Mouse (Mus musculus) heart, embryonic 13.5 days (tissue): ENCODE results near the gene Hps6. TPM values are rescaled to one million over a fixed set of nuclear protein-coding genes. Genes with fewer than 3 reads are reported as not detected.

Source experiments
- ATAC-seq: fragments of 200-750 bp; cut with Nextera tagmentation; 2 replicates; pipeline ENCODE4 v1.8.0; 2017; ENCODE audit warnings: moderate TSS enrichment; ENCODE audit not compliant: insufficient number of reproducible peaks, low FRiP score, low TSS enrichment; ENCODE audit errors: extremely low read depth
- H3K27ac ChIP-seq: fragments of 300-500 bp; sonication (generic); replicated peaks from 2 replicates; pipeline ENCODE4 v1.5.1; 2015; ENCODE audit warnings: moderate library complexity, mild to moderate bottlenecking, inconsistent platforms
- H3K27me3 ChIP-seq: fragments of 300-500 bp; sonication (generic); replicated peaks from 2 replicates; pipeline ENCODE4 v1.6.1; 2015; ENCODE audit warnings: mild to moderate bottlenecking, inconsistent platforms
- H3K36me3 ChIP-seq: fragments of 300-500 bp; sonication (generic); 2 replicates; pipeline ENCODE4 v1.6.1; 2015; ENCODE audit warnings: mild to moderate bottlenecking, inconsistent platforms
- H3K4me1 ChIP-seq: fragments of 300-500 bp; sonication (generic); 2 replicates; pipeline ENCODE4 v1.6.1; 2015; ENCODE audit warnings: inconsistent platforms
- H3K4me2 ChIP-seq: fragments of 300-500 bp; sonication (generic); 2 replicates; pipeline ENCODE4 v1.6.1; 2015; ENCODE audit warnings: inconsistent platforms, mild to moderate bottlenecking, moderate library complexity
- H3K4me3 ChIP-seq: fragments of 300-500 bp; sonication (generic); 2 replicates; pipeline ENCODE4 v1.5.1; 2015; ENCODE audit warnings: moderate library complexity, mild to moderate bottlenecking, inconsistent platforms
- H3K9ac ChIP-seq: fragments of 300-500 bp; sonication (generic); 2 replicates; pipeline ENCODE4 v1.6.1; 2015; ENCODE audit warnings: inconsistent platforms, mild to moderate bottlenecking, moderate library complexity
- H3K9me3 ChIP-seq: fragments of 300-500 bp; sonication (generic); 2 replicates; pipeline ENCODE4 v1.6.1; 2016; ENCODE audit warnings: inconsistent platforms
- WGBS: fragments of 180-500 bp; shearing (Covaris S2); methylation state at CpG from one replicate; pipeline ENCODE4 v1.1.7; 2015; ENCODE audit warnings: mixed read lengths; 5-methylcytosine and 5-hydroxymethylcytosine counted together
- polyA plus RNA-seq: library from polyadenylated mRNA; unstranded; fragments of >200 nt; fragmentation: Nextera tagmentation; extraction: Ambion mirVana; gene quantifications from 2 replicates; pipeline ENCODE4 v1.2.1, GENCODE M21; 2015

The Hps6 gene
- polyA plus RNA-seq, 1 experiment from 2014 or later, result 6.3 TPM

- 88% methylated on average over 10 of the region's 10 CpGs for WGBS
- Histone ChIP-seq H3K36me3 (peaks cover 54% of the 10 kb centered on the region), H3K4me1 (peaks cover 20% of the 10 kb centered on the region), H3K4me2 (no peak overlapping the region), H3K4me3 (no peak overlapping the region), H3K9ac (no peak overlapping the region), H3K9me3 (peaks cover 5% of the 10 kb centered on the region; the same call in 1 of the 2 replicates), H3K27me3 (no peaks in the 10 kb centered on the region), H3K27ac (no peak overlapping the region)
- ATAC-seq, result no peak
These were observed 27.1 kb downstream of the Hps6 start for GRCm38 (mm10) chr19:46030196-46030983.

GRCm38 (mm10) chr19:46031689-46032432 lies 28.6 kb downstream of the Hps6 start:
- Histone ChIP-seq H3K4me3 (no peak overlapping the region), H3K27me3 (no peaks in the 10 kb centered on the region), H3K36me3 (peaks cover 68% of the 10 kb centered on the region), H3K4me1 (peaks cover 21% of the 10 kb centered on the region), H3K27ac (0 out of 2 replicates have a peak overlapping the region, but pooled peaks have one; percentile 8), H3K9ac (no peak overlapping the region), H3K4me2 (no peak overlapping the region), H3K9me3 (peaks cover 5% of the 10 kb centered on the region; the same call in 1 of the 2 replicates)
- WGBS, result 75% methylated on average over 9 of the region's 9 CpGs
- no peak for ATAC-seq

- no peaks in the 10 kb centered on the region for H3K27me3 ChIP-seq
- WGBS, result 85% methylated on average over 26 of the region's 26 CpGs
- ATAC-seq, result no peak
These were observed 29.6 kb downstream of the Hps6 start for GRCm38 (mm10) chr19:46032731-46033510.

GRCm38 (mm10) chr19:46033911-46034310 lies 30.6 kb downstream of the Hps6 start:
- Histone ChIP-seq H3K27me3 (no peaks in the 10 kb centered on the region), H3K9ac (no peak overlapping the region), H3K4me3 (no peak overlapping the region), H3K4me2 (no peak overlapping the region), H3K36me3 (peaks cover 68% of the 10 kb centered on the region), H3K4me1 (peaks cover 30% of the 10 kb centered on the region), H3K27ac (no peak overlapping the region), H3K9me3 (peaks cover 5% of the 10 kb centered on the region; the same call in 1 of the 2 replicates)
- WGBS, result 93% methylated on average over 11 of the region's 11 CpGs
- no peak for ATAC-seq

More at GRCm38 (mm10) chr19:46032731-46033510, 29.6 kb downstream of the Hps6 start:
- Histone ChIP-seq H3K9ac (no peak overlapping the region), H3K4me1 (peaks cover 21% of the 10 kb centered on the region), H3K4me3 (no peak overlapping the region), H3K36me3 (peaks cover 68% of the 10 kb centered on the region), H3K27ac (no peak overlapping the region), H3K4me2 (no peak overlapping the region), H3K9me3 (peaks cover 5% of the 10 kb centered on the region; the same call in 1 of the 2 replicates)

- ATAC-seq, result no peak
- Histone ChIP-seq H3K27ac (no peak overlapping the region), H3K36me3 (peaks cover 57% of the 10 kb centered on the region), H3K4me3 (0 out of 2 replicates have a peak overlapping the region, but pooled peaks have one; percentile 91), H3K9ac (no peak overlapping the region), H3K27me3 (no peaks in the 10 kb centered on the region), H3K4me1 (peaks cover 43% of the 10 kb centered on the region), H3K9me3 (no peaks in the 10 kb centered on the region), H3K4me2 (peak overlapping the region; percentile 90)
- 88% methylated on average over 13 of the region's 13 CpGs for WGBS
These were observed 32.7 kb downstream of the Hps6 start for GRCm38 (mm10) chr19:46035971-46036370.

GRCm38 (mm10) chr19:46036477-46037242 lies 33.4 kb downstream of the Hps6 start:
- peak overlapping the region; percentile 91 for H3K4me3 ChIP-seq
- H3K9ac ChIP-seq, result peak overlapping the region; percentile 96
- H3K36me3 ChIP-seq, result peaks cover 51% of the 10 kb centered on the region
- no peak for ATAC-seq
- 66% methylated on average over 13 of the region's 13 CpGs for WGBS
- H3K27me3 ChIP-seq, result no peaks in the 10 kb centered on the region
- H3K4me2 ChIP-seq, result peak overlapping the region; percentile 90
- H3K9me3 ChIP-seq, result no peaks in the 10 kb centered on the region
- H3K27ac ChIP-seq, result peak overlapping the region; percentile 99
- peaks cover 49% of the 10 kb centered on the region for H3K4me1 ChIP-seq

GRCm38 (mm10) chr19:46037243-46037924 lies 34.1 kb downstream of the Hps6 start:
- peak overlapping the region; percentile 99 for H3K27ac ChIP-seq

GRCm38 (mm10) chr19:46037925-46038850 lies 34.9 kb downstream of the Hps6 start:
- peak overlapping the region; percentile 90 for H3K4me2 ChIP-seq
- ATAC-seq, result no peak
- peaks cover 65% of the 10 kb centered on the region for H3K4me1 ChIP-seq
- no peaks in the 10 kb centered on the region for H3K9me3 ChIP-seq
- 13% methylated on average over 13 of the region's 13 CpGs for WGBS
- H3K9ac ChIP-seq, result peak overlapping the region; percentile 96
- no peaks in the 10 kb centered on the region for H3K27me3 ChIP-seq
- peak overlapping the region; percentile 99 for H3K27ac ChIP-seq
- H3K4me3 ChIP-seq, result peak overlapping the region; percentile 91
- H3K36me3 ChIP-seq, result peaks cover 36% of the 10 kb centered on the region

More at GRCm38 (mm10) chr19:46037243-46037924, 34.1 kb downstream of the Hps6 start:
- H3K9me3 ChIP-seq, result no peaks in the 10 kb centered on the region
- H3K4me3 ChIP-seq, result peak overlapping the region; percentile 91
- 12% methylated on average over 6 of the region's 6 CpGs for WGBS
- no peaks in the 10 kb centered on the region for H3K27me3 ChIP-seq
- H3K36me3 ChIP-seq, result peaks cover 44% of the 10 kb centered on the region
- no peak for ATAC-seq
- peak overlapping the region; percentile 90 for H3K4me2 ChIP-seq
- H3K4me1 ChIP-seq, result peaks cover 57% of the 10 kb centered on the region
- H3K9ac ChIP-seq, result peak overlapping the region; percentile 96

GRCm38 (mm10) chr19:46038851-46039260 lies 35.5 kb downstream of the Hps6 start:
- Histone ChIP-seq H3K4me1 (peaks cover 71% of the 10 kb centered on the region), H3K27me3 (no peaks in the 10 kb centered on the region), H3K36me3 (peaks cover 29% of the 10 kb centered on the region), H3K9me3 (no peaks in the 10 kb centered on the region), H3K4me3 (peak overlapping the region; percentile 91), H3K4me2 (peak overlapping the region; percentile 90), H3K9ac (peak overlapping the region; percentile 96), H3K27ac (peak overlapping the region; percentile 99)
- WGBS, result under 1% methylated on average over 17 of the region's 17 CpGs
- ATAC-seq, result peak; percentile 6; the same call in 1 of the 2 replicates
